ENCODE assay signal across 39 mouse cellular contexts in genomic region chr8:105839209-105839608, GRCm38 (mm10). TPM values are rescaled to one million over a fixed set of nuclear protein-coding genes. Genes with fewer than 3 reads are reported as not detected.
"Had no signal": no experiment of that assay in that cellular context is flagged by ENCODE, and none has a peak within 500 bp of the region (broad histone marks: within the 10 kb centered on the region; RNA-seq: fewer than 3 reads in every experiment).

No protein-coding gene starts in this region.

- H3K27me3 ChIP-seq: heart, embryonic 12.5 days; heart, embryonic 15.5 days; hindbrain, embryonic 12.5 days; hindbrain, embryonic 13.5 days; hindbrain, embryonic 15.5 days; intestine, embryonic 15.5 days; kidney, embryonic 15.5 days had no signal

- H3K4me3 ChIP-seq: heart, embryonic 10.5 days; heart, embryonic 12.5 days; heart, embryonic 13.5 days; heart, embryonic 15.5 days; hindbrain, embryonic 10.5 days; hindbrain, embryonic 12.5 days; hindbrain, embryonic 13.5 days; hindbrain, embryonic 15.5 days; intestine, embryonic 15.5 days; kidney, embryonic 15.5 days; layer of hippocampus, adult 2 months; left cerebral cortex, adult 2 months had no signal

- H3K9ac ChIP-seq: heart, embryonic 12.5 days; heart, embryonic 13.5 days; heart, embryonic 15.5 days; hindbrain, embryonic 12.5 days; hindbrain, embryonic 13.5 days; hindbrain, embryonic 14.5 days; hindbrain, embryonic 15.5 days; intestine, embryonic 15.5 days; kidney, embryonic 15.5 days had no signal

- H3K9me3 ChIP-seq: heart, embryonic 10.5 days; heart, embryonic 12.5 days; heart, embryonic 13.5 days; heart, embryonic 15.5 days; hindbrain, embryonic 10.5 days; hindbrain, embryonic 12.5 days; hindbrain, embryonic 13.5 days; hindbrain, embryonic 15.5 days; intestine, embryonic 15.5 days; kidney, embryonic 15.5 days had no signal

- H3K4me1 ChIP-seq: heart, embryonic 10.5 days; heart, embryonic 12.5 days; heart, embryonic 13.5 days; heart, embryonic 15.5 days; hindbrain, embryonic 12.5 days; hindbrain, embryonic 13.5 days; hindbrain, embryonic 15.5 days; intestine, embryonic 15.5 days; kidney, embryonic 15.5 days had no signal

- H3K27ac ChIP-seq: heart, embryonic 10.5 days; heart, embryonic 13.5 days; heart, embryonic 15.5 days; hindbrain, embryonic 10.5 days; hindbrain, embryonic 12.5 days; hindbrain, embryonic 13.5 days; hindbrain, embryonic 14.5 days; hindbrain, embryonic 15.5 days; hindbrain, postnatal 0 days; intestine, embryonic 15.5 days; kidney, embryonic 15.5 days; kidney, postnatal 0 days; layer of hippocampus, adult 2 months; left cerebral cortex, adult 2 months had no signal

- DNase-seq: heart, postnatal 10 days; heart, postnatal 14 days; heart, postnatal 4 days; kidney, adult 11 months; kidney, adult 18-20 months; kidney, adult 2 months; kidney, adult 8-10 months; kidney, adult 9 months; kidney, postnatal 10 days; kidney, postnatal 14 days; kidney, postnatal 25 days; kidney, postnatal 36 days; kidney, postnatal 4 days; layer of hippocampus, adult 9-11 months; layer of hippocampus, postnatal 36 days had no signal

RNA-seq across cellular contexts. Expression of gene Tsnaxip1, which starts 11.7 kb away (rescaled TPM):
- total RNA-seq: heart, postnatal 10 days; heart, postnatal 25 days; heart, postnatal 4 days; hematopoietic stem cell, adult 5-6 weeks had no signal
- polyA plus RNA-seq: heart, embryonic 14.5 days; heart, postnatal 0 days; inflammation-experienced regulatory T-cells, adult 6 months; intestine, embryonic 14.5 days; intestine, embryonic 15.5 days; intestine, embryonic 16.5 days; intestine, postnatal 0 days; kidney, adult 2 months; large intestine, adult 2 months had no signal
